Comparison of ENCODE assay signal across 32 mouse cellular contexts in the genomic region with DNA sequence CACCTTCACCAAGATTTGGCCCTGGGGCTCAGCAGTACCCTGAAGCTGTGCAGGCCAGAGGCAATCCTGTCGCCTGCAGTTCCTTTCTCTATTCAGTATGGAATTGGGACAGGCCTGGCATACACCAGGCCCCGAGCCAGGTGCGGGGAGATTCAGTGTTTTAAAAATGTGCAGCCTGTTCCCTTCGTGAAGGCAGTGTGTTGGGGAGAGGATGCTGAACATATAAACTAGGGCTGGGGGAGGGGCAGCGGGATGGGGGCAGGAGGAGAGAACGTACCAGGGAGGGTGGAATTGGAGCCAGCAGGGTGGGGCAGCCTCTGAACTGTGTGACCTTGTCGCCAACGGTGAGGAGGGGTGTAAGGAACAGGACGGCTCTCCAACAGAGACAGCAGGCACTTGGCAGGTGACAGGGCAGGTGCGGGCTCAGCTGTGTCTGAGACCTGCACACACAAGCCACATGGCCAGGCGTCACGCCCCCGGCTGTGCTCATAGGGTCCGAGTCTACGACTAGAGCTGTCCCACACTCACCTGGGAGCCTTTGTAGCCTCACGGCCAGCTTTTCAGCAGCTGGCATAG. TPM values are rescaled to one million over a fixed set of nuclear protein-coding genes. Genes with fewer than 3 reads are reported as not detected.
DNase-seq lines count a peak whose midpoint lies in the region; ATAC-seq and TF ChIP-seq lines count a peak whose summit lies in the region.
"Had no signal": no experiment of that assay in that cellular context is flagged by ENCODE, and none has a peak within 500 bp of the region (broad histone marks: within the 10 kb centered on the region; RNA-seq: fewer than 3 reads in every experiment).

No protein-coding gene starts in this region.

- H3K27ac ChIP-seq in layer of hippocampus, adult 2 months, result peak overlapping the region; percentile 83
- H3K27ac ChIP-seq: embryonic facial prominence, embryonic 12.5 days; forebrain, embryonic 13.5 days; gastrocnemius, adult 2 months; hindbrain, embryonic 13.5 days; limb, embryonic 15.5 days; liver, embryonic 15.5 days; macrophage; midbrain, embryonic 10.5 days had no signal

- peak in 1 of 2 experiments; percentile 49 for DNase-seq in layer of hippocampus, adult 2 months (ENCODE audit: low spot score in 2 of 2)
- no peak for DNase-seq in layer of hippocampus, adult 9-10 months (ENCODE audit: low spot score)
- DNase-seq in ES-CJ7 (ENCODE audit: low read depth, low spot score), result peak; percentile 50
- peak; percentile 66 for DNase-seq in brain, adult 2 months (ENCODE audit: low read depth, low spot score)
- peak; percentile 69 for DNase-seq in right cerebral cortex, postnatal 25 days
- DNase-seq in urinary bladder, adult 2 months (ENCODE audit: low spot score), result no peak
- DNase-seq: adrenal gland, postnatal 36 days; cerebellum, adult 8-10 months; gastrocnemius, adult 2 months; heart, postnatal 10 days; kidney, adult 9 months had no signal

- no peak overlapping the region for H3K4me3 ChIP-seq in layer of hippocampus, adult 2 months
- H3K4me3 ChIP-seq: embryonic facial prominence, embryonic 12.5 days; erythroblast, embryonic 14.5 days; forebrain, embryonic 13.5 days; gastrocnemius, adult 2 months; hindbrain, embryonic 13.5 days; limb, embryonic 15.5 days; liver, embryonic 15.5 days; midbrain, embryonic 10.5 days had no signal

- no peak for ATAC-seq in activated CD4-positive, CD25-positive, alpha-beta regulatory T cell, adult 4 months
- ATAC-seq: forebrain, embryonic 13.5 days; Patski had no signal

- no peak for TF ChIP-seq CTCF in layer of hippocampus, adult 2 months (conservative IDR thresholded peaks at IDR 0.05)

RNA-seq across cellular contexts. Expression of a gene that starts 4.9 kb away (rescaled TPM):
- 10 to 100 TPM; 96.7 to 97.7 TPM for total RNA-seq in layer of hippocampus, adult 2 months (2021)
- 33.0 and 37.0 TPM in 2 replicates for polyA plus RNA-seq in urinary bladder, adult 2 months (2012; rRNA removed)
- 1 to 10 TPM; 1.5 to 2.2 TPM for polyA plus RNA-seq in activated CD4-positive, CD25-positive, alpha-beta regulatory T cell, adult 4 months (2017; shearing (Covaris generic))
- polyA plus RNA-seq: erythroblast, embryonic 14.5 days had no signal

RNA-seq across cellular contexts. Expression of a gene that starts 10.3 kb away (rescaled TPM):
- not detected for total RNA-seq in layer of hippocampus, adult 2 months (2021)
- 0.21 and 0.34 TPM in 2 replicates for polyA plus RNA-seq in urinary bladder, adult 2 months (2012; rRNA removed)
- polyA plus RNA-seq in activated CD4-positive, CD25-positive, alpha-beta regulatory T cell, adult 4 months (2017; shearing (Covaris generic)), result not detected
- total RNA-seq: adrenal gland, postnatal 36 days; gastrocnemius, adult 2 months; granulocyte monocyte progenitor cell, adult 5-6 weeks; heart, postnatal 10 days; monocyte, adult 5-6 weeks had no signal
- polyA plus RNA-seq: embryonic facial prominence, embryonic 12.5 days; erythroblast, embryonic 14.5 days; forebrain, embryonic 13.5 days; heart, embryonic 11.5 days; hindbrain, embryonic 13.5 days; intestine, embryonic 14.5 days; large intestine, adult 2 months; limb, embryonic 15.5 days; liver, embryonic 15.5 days; lung, embryonic 16.5 days; macrophage; midbrain, embryonic 10.5 days; neural tube, embryonic 11.5 days; Patski; spleen, adult 2 months; stomach, embryonic 14.5 days; thymus, postnatal 0 days had no signal

RNA-seq across cellular contexts. Expression of a gene that starts 27.7 kb away (rescaled TPM):
- 100 to 1,000 TPM; 655 to 657 TPM for total RNA-seq in layer of hippocampus, adult 2 months (2021)
- polyA plus RNA-seq in urinary bladder, adult 2 months (2012; rRNA removed), result 0.08 and 0.18 TPM in 2 replicates
- under 1 TPM; 0.33 to 0.62 TPM for polyA plus RNA-seq in activated CD4-positive, CD25-positive, alpha-beta regulatory T cell, adult 4 months (2017; shearing (Covaris generic))
- total RNA-seq: ES-E14; gastrocnemius, adult 2 months; granulocyte monocyte progenitor cell, adult 5-6 weeks; heart, postnatal 10 days; monocyte, adult 5-6 weeks had no signal
- polyA plus RNA-seq: erythroblast, embryonic 14.5 days; liver, embryonic 15.5 days; lung, embryonic 16.5 days; macrophage; Patski; thymus, postnatal 0 days had no signal

RNA-seq across cellular contexts. Expression of a gene that starts 44.4 kb away (rescaled TPM):
- 100 to 1,000 TPM; 146 to 150 TPM for total RNA-seq in layer of hippocampus, adult 2 months (2021)
- polyA plus RNA-seq in urinary bladder, adult 2 months (2012; rRNA removed), result 0.07 and 0.10 TPM in 2 replicates
- not detected for polyA plus RNA-seq in activated CD4-positive, CD25-positive, alpha-beta regulatory T cell, adult 4 months (2017; shearing (Covaris generic))
- total RNA-seq: gastrocnemius, adult 2 months; granulocyte monocyte progenitor cell, adult 5-6 weeks; monocyte, adult 5-6 weeks had no signal
- polyA plus RNA-seq: erythroblast, embryonic 14.5 days; macrophage had no signal

Comparison
In these comparisons a context has a peak if more than half of its experiments do, and no peak if none do; other contexts are left out.
1. DNase-seq: peak in ES-CJ7 (single experiment), brain, adult 2 months (single experiment) and right cerebral cortex, postnatal 25 days (single experiment); none in layer of hippocampus, adult 9-10 months (single experiment) and urinary bladder, adult 2 months (single experiment).
2. RNA of a gene that starts 4.9 kb away (polyA plus RNA-seq): 33.0 to 37.0 TPM in urinary bladder, adult 2 months; 1.5 to 2.2 TPM in activated CD4-positive, CD25-positive, alpha-beta regulatory T cell, adult 4 months; every median in the first group is over 10 times any median in the second.